Mouse (Mus musculus) myocyte (in vitro differentiated cells): Measurements from ENCODE around the gene Parp3.

ENCODE experiments used
- MAX ChIP-seq: IDR thresholded peaks from one replicate; pipeline ENCODE4 v1.6.1; 2011; ENCODE audit warnings: low read depth, mild to moderate bottlenecking, control low read depth
- POLR2A ChIP-seq: IDR thresholded peaks from one replicate; pipeline ENCODE4 v1.6.1; 2011; ENCODE audit warnings: low read depth, mild to moderate bottlenecking, control low read depth, moderate library complexity; ENCODE audit not compliant: insufficient read length

DNA sequence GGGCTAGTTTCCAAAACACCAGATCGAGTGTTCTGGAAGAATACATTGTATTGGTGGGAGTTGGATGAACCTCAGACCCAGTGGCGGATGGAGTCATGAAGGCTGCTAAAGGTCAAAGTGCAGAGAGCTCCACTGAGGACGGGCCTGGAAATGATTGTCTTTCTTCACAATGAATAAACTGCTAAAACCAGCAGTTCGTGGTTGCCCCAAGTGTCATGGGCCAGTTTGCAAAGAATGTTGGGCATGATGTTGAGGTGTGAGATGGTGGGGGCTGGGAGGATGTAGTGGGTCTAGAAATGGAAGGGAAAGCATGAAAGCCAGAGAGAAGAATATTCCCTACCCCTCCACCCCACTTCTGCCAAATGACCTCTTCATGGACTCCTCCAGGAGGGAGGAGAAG, 31.9 kb downstream of the Parp3 start:
- no peak for TF ChIP-seq MAX
- no peak for TF ChIP-seq POLR2A
